Mouse (Mus musculus) stomach, embryonic 16.5 days (tissue): ENCODE data around the gene Traf4. TPM values are rescaled to one million over a fixed set of nuclear protein-coding genes. Genes with fewer than 3 reads are reported as not detected.
"Not testable (repeated sequence)": the region's sequence is repeated elsewhere in the genome, so short reads cannot be mapped to it uniquely, and the experiment has no call there.

Experiments
- ATAC-seq: fragments of 200-750 bp; cut with Nextera tagmentation; 2 replicates; pipeline ENCODE4 v1.8.0; 2017; ENCODE audit warnings: moderate number of reproducible peaks, moderate TSS enrichment; ENCODE audit not compliant: insufficient read depth, low FRiP score
- H3K27ac ChIP-seq: fragments of 300-500 bp; sonication (generic); 2 replicates; pipeline ENCODE4 v1.5.1; 2014; ENCODE audit warnings: low read length
- H3K27me3 ChIP-seq: fragments of 300-500 bp; sonication (generic); 2 replicates; pipeline ENCODE4 v1.6.1; 2014; ENCODE audit warnings: low read length, control low read depth, mixed read lengths; ENCODE audit not compliant: control insufficient read depth, insufficient read depth
- H3K36me3 ChIP-seq: fragments of 300-500 bp; sonication (generic); 2 replicates; pipeline ENCODE4 v1.6.1; 2014; ENCODE audit warnings: low read length; ENCODE audit not compliant: control insufficient read depth, insufficient read depth
- H3K4me1 ChIP-seq: fragments of 300-500 bp; sonication (generic); 2 replicates; pipeline ENCODE4 v1.6.1; 2014; ENCODE audit warnings: low read length, control low read depth, mixed read lengths; ENCODE audit not compliant: control insufficient read depth, insufficient read depth
- H3K4me2 ChIP-seq: fragments of 300-500 bp; sonication (generic); 2 replicates; pipeline ENCODE4 v1.6.1; 2014; ENCODE audit warnings: low read depth, low read length, mixed read lengths
- H3K4me3 ChIP-seq: fragments of 300-500 bp; sonication (generic); replicated peaks from 2 replicates; pipeline ENCODE4 v1.5.1; 2014; ENCODE audit warnings: mild to moderate bottlenecking, low read length
- H3K9ac ChIP-seq: fragments of 300-500 bp; sonication (generic); 2 replicates; pipeline ENCODE4 v1.6.1; 2014; ENCODE audit warnings: low read length
- H3K9me3 ChIP-seq: fragments of 300-500 bp; sonication (generic); replicated peaks from 2 replicates; pipeline ENCODE4 v1.6.1; 2016; ENCODE audit warnings: low read length, control low read depth; ENCODE audit not compliant: control insufficient read depth
- WGBS: fragments of 180-500 bp; shearing (Covaris S2); extraction: QIAGEN DNeasy Blood & Tissue Kit; methylation state at CpG from one replicate; pipeline ENCODE4 v1.1.7; 2014; 5-methylcytosine and 5-hydroxymethylcytosine counted together
- polyA plus RNA-seq: library from polyadenylated mRNA; unstranded; fragments of >200 nt; fragmentation: Nextera tagmentation; extraction: Ambion mirVana; gene quantifications from 2 replicates; pipeline ENCODE4 v1.2.1, GENCODE M21; 2015

Gene Traf4
- polyA plus RNA-seq, 1 experiment from 2014 or later = 55.1 TPM

DNA sequence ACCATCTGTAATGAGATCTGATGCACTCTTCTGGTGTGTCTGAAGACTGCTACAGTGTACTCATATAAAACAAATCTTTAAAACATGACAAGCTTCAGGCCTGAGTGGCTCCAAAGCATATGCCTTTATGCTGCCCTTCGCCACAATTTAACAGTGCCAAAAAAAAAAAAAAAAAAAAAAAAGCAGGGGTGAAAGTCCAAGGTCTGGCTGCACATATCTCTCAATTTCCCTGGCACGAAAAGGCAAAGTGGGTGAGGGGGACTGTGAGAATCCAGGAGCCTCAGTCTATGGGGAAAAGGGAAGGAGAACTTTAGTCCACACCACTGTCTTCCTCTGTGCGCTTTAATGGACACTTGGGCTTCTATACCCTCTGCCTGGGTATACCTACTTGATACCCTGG lies 37.0 kb upstream of the Traf4 start:
- 83% methylated on average over 3 of the region's 3 CpGs for WGBS
- Histone ChIP-seq H3K36me3 (peaks cover 13% of the 10 kb centered on the region), H3K4me1 (no peaks in the 10 kb centered on the region), H3K4me2 (no peak overlapping the region), H3K27ac (no peak overlapping the region), H3K27me3 (no peaks in the 10 kb centered on the region), H3K9me3 (no peaks in the 10 kb centered on the region), H3K9ac (no peak overlapping the region), H3K4me3 (no peak overlapping the region)
- no peak for ATAC-seq

DNA sequence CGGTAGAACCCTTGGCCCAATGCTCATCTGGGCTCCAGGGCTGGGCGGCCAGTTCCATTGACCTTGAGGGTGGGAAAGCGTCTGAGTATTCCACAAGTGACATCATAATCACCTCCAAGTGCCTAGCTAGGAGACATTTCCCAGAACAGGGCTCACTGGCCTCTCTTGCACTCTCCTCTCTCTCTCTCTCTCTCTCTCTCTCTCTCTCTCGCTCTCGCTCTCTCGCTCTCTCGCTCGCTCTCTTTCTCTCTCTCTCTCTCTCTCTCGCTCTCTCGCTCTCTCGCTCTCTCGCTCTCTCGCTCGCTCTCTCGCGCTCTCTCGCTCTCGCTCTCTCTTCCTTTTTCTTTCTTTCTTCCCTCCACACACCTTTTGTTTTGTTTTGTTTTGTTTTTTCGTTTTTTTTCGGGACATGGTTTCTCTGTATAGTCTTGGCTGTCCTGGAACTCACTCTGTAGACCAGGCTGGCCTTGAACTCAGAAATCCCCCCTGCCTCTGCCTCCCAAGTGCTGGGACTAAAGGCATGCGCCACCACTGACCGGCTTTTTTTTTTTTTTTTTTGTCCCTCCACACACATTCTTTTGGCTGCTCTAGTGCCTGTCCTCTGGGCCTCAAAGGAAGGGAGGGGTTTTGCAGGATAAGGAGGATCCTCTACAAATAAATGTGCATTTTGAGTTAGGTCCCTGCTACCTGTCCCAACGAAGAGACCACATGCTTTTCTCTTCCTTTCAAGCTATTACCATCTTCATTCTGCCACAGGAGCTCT lies 29.9 kb upstream of the Traf4 start:
- Histone ChIP-seq H3K4me2 (peak overlapping the region; percentile 85), H3K9ac (peak overlapping the region; percentile 71), H3K4me3 (peak overlapping the region; percentile 64), H3K27ac (peak overlapping the region; percentile 42; the same call in 1 of the 2 replicates), H3K4me1 (peaks cover 8% of the 10 kb centered on the region), H3K36me3 (no peaks in the 10 kb centered on the region), H3K9me3 (no peaks in the 10 kb centered on the region), H3K27me3 (no peaks in the 10 kb centered on the region)
- WGBS = 56% methylated on average over 23 of the region's 23 CpGs
- no peak for ATAC-seq

DNA sequence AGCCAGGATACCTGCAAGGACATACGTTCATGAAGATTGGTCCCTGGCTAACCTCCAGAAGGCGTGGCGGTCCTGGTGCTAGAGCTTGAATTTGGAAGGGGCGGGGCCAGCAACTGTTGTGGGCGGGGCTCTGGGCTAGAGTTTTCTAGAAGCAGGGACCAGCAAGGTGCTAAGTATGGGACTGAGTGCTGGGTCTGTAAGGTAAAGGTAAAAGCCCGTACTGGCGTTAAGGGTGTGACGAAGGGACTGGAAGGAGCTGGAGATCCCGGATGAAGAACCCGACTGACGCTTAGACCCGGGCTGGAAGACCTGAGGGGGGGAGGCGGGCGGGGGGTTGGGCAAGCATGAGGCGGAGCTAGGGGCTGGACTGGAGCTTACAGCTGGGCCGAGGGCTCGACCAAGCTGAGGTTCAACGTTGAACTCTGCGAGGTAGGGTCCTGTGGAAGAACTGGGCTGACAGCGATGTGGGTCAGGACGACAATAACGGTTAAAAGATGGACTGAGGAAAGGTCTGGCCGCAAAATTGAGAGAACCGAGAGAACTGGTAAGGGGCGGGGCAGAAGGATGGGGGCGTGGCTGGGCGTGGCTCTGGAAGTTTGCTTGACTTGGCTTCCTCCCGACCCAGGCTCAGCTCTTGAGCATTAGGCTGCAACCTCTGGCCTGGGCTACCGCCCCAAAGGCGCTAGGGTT lies 29.2 kb upstream of the Traf4 start:
- Histone ChIP-seq H3K9me3 (no peaks in the 10 kb centered on the region), H3K4me2 (peak overlapping the region; percentile 85), H3K27ac (peak overlapping the region; percentile 42; the same call in 1 of the 2 replicates), H3K27me3 (no peaks in the 10 kb centered on the region), H3K4me3 (peak overlapping the region; percentile 64), H3K4me1 (peaks cover 15% of the 10 kb centered on the region), H3K9ac (peak overlapping the region; percentile 71), H3K36me3 (no peaks in the 10 kb centered on the region)
- 2% methylated on average over 30 of the region's 30 CpGs for WGBS
- ATAC-seq = peak; percentile 78

DNA sequence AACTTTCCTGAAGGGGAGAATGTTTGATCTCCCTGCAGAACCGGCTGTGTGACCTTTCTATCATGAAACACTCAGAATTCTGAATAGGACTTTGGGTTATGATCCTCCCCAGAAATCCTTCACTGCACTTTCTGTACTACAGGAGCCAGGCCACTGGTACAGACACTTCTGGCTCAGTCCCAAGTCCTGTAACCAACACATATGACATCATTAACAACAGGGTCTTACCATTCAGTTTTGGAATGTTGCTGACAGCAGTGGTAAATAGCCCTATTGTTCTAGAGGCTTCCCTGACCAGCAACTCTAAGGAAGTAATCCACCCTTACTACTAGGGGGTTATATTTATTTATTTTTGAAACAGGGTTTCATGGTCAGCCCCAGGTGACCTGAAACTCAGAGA lies 27.7 kb upstream of the Traf4 start, which contains the start of gene Proca1:
Gene Proca1, plus strand, starts transcription at position 280 of the 400 bp plus-strand sequence.
- Histone ChIP-seq H3K9ac (peak within 1 kb of the TSS; percentile 71; the same call in 1 of the 2 replicates), H3K9me3 (no peaks in the 10 kb centered on the region), H3K4me1 (peaks cover 18% of the 10 kb centered on the region)

DNA sequence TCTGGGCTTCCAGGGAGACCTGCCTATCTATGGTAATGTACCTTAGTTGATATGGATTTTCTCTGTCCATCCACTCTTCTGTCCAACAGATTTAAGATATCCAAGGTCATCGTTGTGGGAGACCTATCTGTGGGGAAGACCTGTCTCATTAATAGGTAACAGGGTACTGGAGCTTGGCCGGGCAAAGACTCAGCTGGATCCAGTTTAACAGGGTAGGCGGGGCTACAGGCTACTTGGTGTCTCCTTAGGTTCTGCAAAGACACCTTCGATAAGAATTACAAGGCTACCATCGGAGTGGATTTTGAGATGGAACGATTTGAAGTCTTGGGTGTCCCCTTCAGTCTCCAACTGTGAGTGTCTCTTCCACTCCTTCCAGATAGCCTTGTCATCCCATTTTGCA lies 24.7 kb upstream of the Traf4 start:
- H3K9ac ChIP-seq = peak overlapping the region; percentile 94

More for the DNA sequence above, 27.7 kb upstream of the Traf4 start, which contains the start of gene Proca1:
- peak within 1 kb of the TSS; percentile 64 for H3K4me3 ChIP-seq
- no peak within 1 kb of the TSS for H3K27ac ChIP-seq
- peak within 1 kb of the TSS; percentile 85 for H3K4me2 ChIP-seq
- no peaks in the 10 kb centered on the region for H3K36me3 ChIP-seq
- no peaks in the 10 kb centered on the region for H3K27me3 ChIP-seq
- no peak for ATAC-seq
- WGBS = 80% methylated on average over 1 of the region's 1 CpGs

DNA sequence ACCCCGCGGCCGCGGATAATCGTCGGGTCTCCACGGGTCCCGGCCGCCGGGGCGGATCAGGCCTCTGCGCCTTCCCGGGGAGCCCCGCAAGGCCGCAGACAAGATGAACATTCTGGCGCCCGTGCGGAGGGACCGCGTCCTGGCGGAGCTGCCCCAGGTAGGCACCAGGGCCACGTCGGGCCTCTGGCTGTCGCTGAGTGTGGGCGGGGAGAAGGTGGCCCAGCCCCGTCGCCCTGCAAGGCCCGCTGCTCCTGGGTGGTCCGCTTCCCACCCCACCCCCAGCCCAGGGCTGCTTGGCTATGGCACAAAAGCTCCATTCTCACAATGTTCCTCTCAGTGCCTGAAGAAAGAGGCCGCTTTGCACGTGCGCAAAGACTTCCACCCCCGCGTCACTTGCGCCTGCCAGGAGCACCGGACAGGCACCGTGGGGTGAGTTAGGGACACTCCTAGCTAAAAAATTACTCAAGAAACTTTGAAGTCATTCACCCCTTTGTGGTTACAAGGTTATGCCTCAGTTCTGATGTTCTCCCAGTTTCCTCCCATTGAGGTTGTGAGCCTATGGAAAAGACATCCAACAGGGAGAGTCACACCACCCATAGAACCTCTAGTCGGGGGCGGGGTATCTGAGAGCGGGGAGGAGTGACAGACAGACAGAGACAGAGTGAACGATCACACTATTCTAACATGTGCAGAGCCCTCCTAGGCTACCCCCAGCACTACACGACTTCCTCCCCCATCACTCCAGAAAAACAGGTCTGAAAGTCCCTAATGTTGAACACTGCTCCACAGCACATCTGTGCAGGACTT lies 24.0 kb upstream of the Traf4 start:
- H3K9me3 ChIP-seq = no peaks in the 10 kb centered on the region
- WGBS = under 1% methylated on average over 42 of the region's 42 CpGs

More for the DNA sequence above, 24.7 kb upstream of the Traf4 start:
- ATAC-seq = no peak
- 56% methylated on average over 6 of the region's 6 CpGs for WGBS
- Histone ChIP-seq H3K4me3 (peak overlapping the region; percentile 76), H3K9me3 (no peaks in the 10 kb centered on the region), H3K4me1 (peaks cover 16% of the 10 kb centered on the region), H3K27ac (peak overlapping the region; percentile 97), H3K4me2 (peak overlapping the region; percentile 69), H3K27me3 (no peaks in the 10 kb centered on the region), H3K36me3 (no peaks in the 10 kb centered on the region)

DNA sequence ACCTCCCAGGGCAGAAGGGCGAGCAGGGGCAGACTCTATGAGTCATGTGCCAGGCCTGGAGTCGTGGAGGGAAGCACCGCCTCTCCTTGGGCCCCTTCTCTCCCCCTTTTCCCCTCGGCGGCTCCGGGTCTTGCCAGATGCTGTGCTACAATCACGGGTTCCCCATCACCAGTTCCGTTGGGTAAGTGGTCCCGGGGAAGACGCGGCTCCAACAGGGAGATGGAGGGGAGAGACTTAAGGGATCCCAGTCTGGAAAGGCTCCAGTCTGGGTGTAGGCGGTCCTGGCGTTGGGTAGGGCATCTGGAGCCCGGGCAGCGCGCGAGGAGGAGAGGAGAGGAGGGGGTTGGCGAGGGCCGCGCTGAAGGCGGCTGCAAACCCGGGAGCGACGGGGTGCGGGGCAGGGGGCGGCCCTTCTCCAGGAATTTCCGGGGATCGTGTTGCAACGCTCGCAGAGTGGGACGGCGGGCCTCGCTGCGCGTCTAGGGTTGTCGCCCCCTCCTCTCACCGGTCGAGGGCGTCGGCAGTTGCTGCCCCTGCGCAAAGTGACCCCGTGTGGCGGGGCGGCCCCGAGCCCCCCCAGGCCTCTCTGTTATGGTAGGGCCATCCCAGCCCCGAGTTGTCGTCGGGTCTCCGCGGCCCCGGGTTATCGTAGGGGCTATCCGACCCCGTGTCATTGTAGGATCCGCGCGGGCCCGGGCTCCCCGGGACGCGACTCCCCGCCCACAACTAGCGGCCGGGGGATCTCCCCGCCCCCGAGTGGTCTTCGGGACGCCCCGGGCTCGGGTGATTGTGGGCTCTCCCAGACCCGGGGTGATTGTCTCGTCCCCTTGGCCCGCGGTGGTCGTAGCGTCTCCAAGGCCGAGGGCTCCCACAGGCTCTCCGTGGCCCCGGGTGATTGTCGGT lies 23.2 kb upstream of the Traf4 start, which contains the start of gene Rab34:
Gene Rab34, plus strand, starts transcription at position 100 of the 903 bp plus-strand sequence.
- Histone ChIP-seq H3K4me1 (peaks cover 12% of the 10 kb centered on the region), H3K9ac (peak within 1 kb of the TSS; percentile 94), H3K9me3 (no peaks in the 10 kb centered on the region), H3K4me3 (peak within 1 kb of the TSS; percentile 76), H3K27ac (peak within 1 kb of the TSS; percentile 97), H3K27me3 (no peaks in the 10 kb centered on the region), H3K36me3 (no peaks in the 10 kb centered on the region), H3K4me2 (peak within 1 kb of the TSS; percentile 69)
- peak; percentile 87 for ATAC-seq
- whole genome bisulfite sequencing = under 1% methylated on average over 77 of the region's 80 CpGs

More for the DNA sequence above, 24.0 kb upstream of the Traf4 start:
- Histone ChIP-seq H3K4me1 (peaks cover 12% of the 10 kb centered on the region), H3K27ac (peak overlapping the region; percentile 97), H3K4me3 (peak overlapping the region; percentile 76), H3K9ac (peak overlapping the region; percentile 94), H3K27me3 (no peaks in the 10 kb centered on the region), H3K4me2 (peak overlapping the region; percentile 69), H3K36me3 (no peaks in the 10 kb centered on the region)
- ATAC-seq = peak; percentile 83

DNA sequence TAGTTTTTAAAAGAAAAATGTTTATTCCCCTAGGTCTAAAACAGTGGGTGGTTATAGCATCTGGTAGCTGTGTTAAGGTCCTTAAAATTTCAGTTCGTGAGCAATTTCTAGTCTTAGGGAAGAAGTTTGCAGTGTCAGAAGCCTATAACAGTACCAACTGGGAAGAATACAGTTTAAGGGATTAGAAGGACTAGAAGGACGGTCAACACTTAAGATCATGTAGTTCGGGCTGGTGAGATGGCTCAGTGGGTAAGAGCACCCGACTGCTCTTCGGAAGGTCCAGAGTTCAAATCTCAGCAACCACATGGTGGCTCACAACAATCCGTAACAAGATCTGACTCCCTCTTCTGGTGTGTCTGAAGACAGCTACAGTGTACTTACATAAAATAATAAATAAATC lies 19.3 kb upstream of the Traf4 start:
- H3K4me1 ChIP-seq = peaks cover 28% of the 10 kb centered on the region
- H3K27me3 ChIP-seq, H3K9ac ChIP-seq, ATAC-seq, H3K27ac ChIP-seq, H3K4me3 ChIP-seq, H3K9me3 ChIP-seq, H3K36me3 ChIP-seq, H3K4me2 ChIP-seq: not testable (repeated sequence)
- 91% methylated on average over 6 of the region's 6 CpGs for WGBS
